Mouse (Mus musculus) liver, adult 2 months (tissue): ENCODE data around the gene Myo6.

Source experiments
- CTCF ChIP-seq: fragments of 200-500 bp; IDR thresholded peaks from 2 replicates; pipeline ENCODE4 v1.5.1; 2011; ENCODE audit warnings: low read depth, low read length, control low read depth
- POLR2A ChIP-seq: fragments of 200-500 bp; IDR thresholded peaks from 2 replicates; pipeline ENCODE4 v1.6.1; 2011; ENCODE audit warnings: low read length, control low read depth; ENCODE audit not compliant: insufficient read depth; ENCODE audit errors: extremely low read depth

GRCm38 (mm10) chr9:80169551-80169950, 4.7 kb downstream of the Myo6 start:
- no peak for TF ChIP-seq POLR2A
- TF ChIP-seq CTCF: no peak
